Mouse (Mus musculus) brain, embryonic 14.5 days (tissue): Measurements from ENCODE around the gene 1700019D03Rik. TPM values are rescaled to one million over a fixed set of nuclear protein-coding genes. Genes with fewer than 3 reads are reported as not detected.

Experiments
- DNase-seq: peaks from one replicate; pipeline ENCODE4 v3.0.0-alpha.2; 2011; ENCODE audit warnings: low read depth
- CTCF ChIP-seq: fragments of 200-500 bp; IDR thresholded peaks from 2 replicates; pipeline ENCODE4 v1.5.1; 2012; ENCODE audit warnings: inconsistent platforms, mild to moderate bottlenecking, moderate library complexity, borderline replicate concordance; ENCODE audit not compliant: insufficient read depth, insufficient read length; ENCODE audit errors: extremely low read depth
- POLR2A ChIP-seq: fragments of 200-500 bp; IDR thresholded peaks from 2 replicates; pipeline ENCODE4 v1.6.1; 2012; ENCODE audit warnings: mild to moderate bottlenecking, inconsistent platforms, borderline replicate concordance; ENCODE audit not compliant: poor library complexity, insufficient read depth, insufficient read length, severe bottlenecking; ENCODE audit errors: extremely low read depth
- polyA plus RNA-seq: library from polyadenylated mRNA; depleted of rRNA; stranded (reverse); fragments of >200 nt; gene quantifications from 2 replicates; pipeline ENCODE4 v1.2.3, GENCODE M21; 2012

The 1700019D03Rik gene
- polyA plus RNA-seq, 1 experiment: 1.1 TPM

DNA sequence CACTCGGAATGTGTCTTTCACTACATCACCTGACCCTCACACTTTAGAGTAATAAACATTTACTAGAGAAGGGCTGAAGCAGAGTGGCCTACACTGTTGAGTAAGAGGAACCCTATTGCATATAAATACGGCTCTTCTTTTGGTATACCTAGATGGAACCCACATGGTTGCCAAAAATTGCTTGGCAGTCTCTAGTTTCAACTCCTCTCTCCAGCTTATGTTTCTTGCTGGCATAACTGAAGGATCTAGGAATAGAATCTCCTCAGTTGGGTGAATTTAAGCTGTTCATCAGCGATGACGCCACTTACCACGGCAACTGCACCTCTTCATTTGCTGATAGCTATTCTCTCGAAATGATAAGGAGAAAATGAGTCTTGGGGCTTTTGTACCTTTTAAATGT is 5.3 kb downstream of the 1700019D03Rik start:
- DNase-seq: no peak
- TF ChIP-seq POLR2A: no peak

DNA sequence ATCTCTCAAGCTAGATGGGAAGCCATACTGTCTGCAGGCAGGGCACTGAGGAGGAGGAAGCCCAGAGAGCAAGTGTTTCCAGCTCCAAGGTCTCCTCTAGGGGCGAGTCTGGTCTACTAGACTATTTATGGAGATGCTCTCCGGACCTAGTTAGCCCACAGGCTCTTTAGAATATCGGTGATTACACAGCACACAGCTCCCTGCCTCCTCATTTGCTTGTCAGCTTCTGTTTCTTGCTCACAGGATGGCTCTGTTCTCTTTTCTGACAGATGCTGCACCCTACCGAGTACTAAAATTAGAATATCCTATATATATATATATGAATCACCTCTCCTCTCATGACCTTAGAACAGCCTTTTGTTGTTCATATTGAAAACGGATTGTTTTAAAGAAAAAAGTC is 33.3 kb downstream of the 1700019D03Rik start:
- no peak for DNase-seq
- no peak for TF ChIP-seq POLR2A
- TF ChIP-seq CTCF: no peak

DNA sequence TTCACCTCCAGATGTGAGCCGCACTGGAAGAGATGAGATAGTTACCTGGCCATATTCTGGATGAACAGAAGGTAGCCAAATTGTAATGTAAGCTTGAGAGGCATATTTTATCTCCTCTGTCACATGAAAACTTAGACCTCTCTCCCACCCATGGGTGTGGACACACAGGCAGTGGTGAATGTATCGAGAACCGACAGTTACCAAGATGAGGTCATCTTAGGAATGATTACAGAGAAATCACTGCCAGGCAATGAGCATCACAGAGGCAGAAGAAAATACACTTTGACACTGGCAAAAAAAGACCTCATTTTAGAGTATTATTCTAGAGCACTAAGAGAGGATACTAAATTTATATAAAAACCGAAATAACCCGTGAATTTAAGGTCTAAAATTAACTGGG is 46.8 kb downstream of the 1700019D03Rik start:
- no peak for TF ChIP-seq POLR2A
- TF ChIP-seq CTCF: no peak
- no peak for DNase-seq

DNA sequence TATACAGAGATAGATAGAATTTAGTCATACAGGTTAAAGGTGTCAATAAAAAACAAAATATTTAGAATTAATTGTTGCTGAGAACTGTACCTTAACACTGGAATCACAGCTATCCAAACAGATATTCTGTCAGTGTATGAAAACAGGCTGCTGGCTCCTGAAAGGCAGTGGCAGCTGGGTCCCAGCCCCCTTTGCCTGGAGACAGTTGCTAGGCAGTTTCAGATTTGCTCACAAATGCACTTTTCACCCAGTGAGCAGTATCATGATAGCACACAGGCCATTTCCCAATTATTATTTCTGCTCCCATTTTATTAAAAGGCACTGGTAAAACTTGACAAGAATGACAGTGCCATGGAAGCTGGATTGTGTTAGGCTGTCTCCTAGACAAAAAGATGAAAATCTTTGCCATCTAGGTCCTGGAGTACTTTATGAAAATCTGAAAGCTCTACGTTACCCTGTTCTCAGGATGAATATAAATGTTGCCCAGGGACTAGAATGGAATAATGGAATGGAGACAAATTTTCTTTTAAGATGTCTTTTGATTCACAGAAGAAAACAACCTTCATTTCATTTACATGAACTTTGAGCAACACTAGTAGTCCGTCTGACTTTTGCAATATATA is 48.0 kb downstream of the 1700019D03Rik start:
- TF ChIP-seq POLR2A: no peak
- no peak for TF ChIP-seq CTCF
- peak; percentile 77 for DNase-seq

DNA sequence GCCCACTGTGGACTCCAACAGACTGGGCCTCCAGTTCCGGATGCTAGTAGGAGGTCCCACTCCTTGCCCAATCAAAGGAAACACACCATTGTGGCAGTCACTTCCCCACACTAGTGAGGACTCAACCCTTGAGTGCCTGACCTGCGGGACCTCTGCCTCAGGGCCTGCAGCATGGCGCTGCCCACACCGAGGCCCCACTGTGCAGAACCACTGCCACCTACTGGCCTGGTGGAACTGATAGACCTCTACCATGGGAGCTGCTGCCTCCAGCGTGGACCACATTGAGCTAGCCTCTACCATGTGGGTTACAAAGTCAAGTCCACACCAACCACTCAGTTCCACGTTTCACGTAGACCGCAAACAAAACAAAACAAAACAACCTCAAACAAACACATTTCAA is 55.4 kb downstream of the 1700019D03Rik start:
- TF ChIP-seq POLR2A (no peak), CTCF (no peak)
- DNase-seq: no peak

DNA sequence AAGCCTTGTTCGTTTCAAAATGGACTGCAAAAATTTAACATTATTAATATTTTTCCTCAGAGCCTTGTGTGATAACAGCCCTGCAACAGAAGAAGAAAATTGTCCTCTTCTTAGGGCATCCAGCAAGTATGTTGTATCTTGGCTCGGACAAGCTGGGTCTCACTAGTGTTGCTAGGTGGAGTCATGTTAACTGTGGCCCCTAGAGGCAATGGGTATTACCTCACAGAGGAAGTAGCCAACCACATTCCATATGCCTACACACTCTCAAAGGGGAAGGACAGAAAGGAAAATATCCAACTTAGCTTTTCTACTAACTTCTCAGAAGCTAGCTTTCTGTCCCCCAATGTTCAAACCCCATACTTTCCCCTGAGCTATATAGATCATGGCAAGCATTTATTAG is 56.9 kb downstream of the 1700019D03Rik start:
- no peak for DNase-seq
- no peak for TF ChIP-seq POLR2A
- no peak for TF ChIP-seq CTCF

DNA sequence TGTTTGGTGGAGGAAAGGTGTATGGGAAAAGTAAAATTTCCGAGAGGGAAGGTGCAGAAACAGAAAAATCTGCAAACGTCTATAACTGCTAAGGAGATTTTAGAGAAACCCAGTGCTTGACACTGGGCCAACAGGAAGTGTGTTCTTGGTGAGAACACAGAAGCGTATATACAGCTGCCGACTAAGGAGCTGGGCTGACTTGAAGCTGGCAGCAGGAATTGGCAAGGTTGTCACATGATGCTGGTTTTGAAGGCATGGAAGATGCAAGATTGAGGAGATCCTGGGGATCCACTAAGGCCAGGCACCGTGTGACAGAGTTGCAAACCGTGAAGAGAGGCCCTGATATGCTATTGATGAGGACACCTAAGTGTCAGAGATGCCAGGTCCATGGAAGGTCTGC is 59.8 kb downstream of the 1700019D03Rik start:
- TF ChIP-seq POLR2A: no peak
- DNase-seq: no peak

DNA sequence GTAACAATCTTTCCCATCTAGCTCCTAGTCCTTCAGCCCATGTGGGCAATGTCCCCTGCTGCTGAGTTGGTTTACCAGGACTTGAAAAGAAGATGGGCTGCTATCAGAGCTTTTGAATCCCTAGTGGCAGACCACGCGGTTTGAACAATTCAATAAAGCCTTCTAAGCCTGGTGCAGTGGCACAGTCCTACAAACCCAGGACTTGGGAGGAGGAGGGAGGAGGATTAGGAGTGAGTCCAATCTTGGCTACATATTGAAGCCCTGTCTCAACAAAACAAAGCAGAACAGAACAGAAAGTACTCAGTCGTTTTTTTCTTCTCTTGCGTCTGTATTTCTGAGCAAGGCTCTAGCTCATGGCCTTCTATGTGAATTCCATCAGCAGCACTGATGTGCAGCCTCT is 63.2 kb downstream of the 1700019D03Rik start:
- TF ChIP-seq CTCF (no peak), POLR2A (no peak)
- peak; percentile 11 for DNase-seq

DNA sequence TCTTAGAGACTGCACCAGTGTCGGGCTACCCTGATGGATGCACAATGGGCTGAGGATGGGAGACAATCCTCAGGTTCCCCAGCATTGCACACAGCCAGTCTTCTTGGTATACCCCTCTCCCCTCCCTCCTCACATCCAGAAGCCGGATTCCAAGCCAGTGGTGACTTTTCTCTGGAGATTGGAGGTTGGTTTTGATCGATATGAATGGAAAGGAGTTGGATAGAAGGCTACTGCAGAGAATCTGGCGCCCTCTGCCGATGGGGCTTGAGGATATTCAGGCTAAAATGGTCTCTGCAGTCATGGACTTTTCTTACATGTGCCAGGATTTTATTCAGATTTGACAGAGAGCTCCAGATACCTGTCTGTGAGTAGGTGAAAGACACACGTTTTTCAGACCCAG is 64.9 kb downstream of the 1700019D03Rik start:
- TF ChIP-seq POLR2A (no peak), CTCF (peak; percentile 46; the same call in 1 of the 2 replicates)
- DNase-seq: peak; percentile 31

DNA sequence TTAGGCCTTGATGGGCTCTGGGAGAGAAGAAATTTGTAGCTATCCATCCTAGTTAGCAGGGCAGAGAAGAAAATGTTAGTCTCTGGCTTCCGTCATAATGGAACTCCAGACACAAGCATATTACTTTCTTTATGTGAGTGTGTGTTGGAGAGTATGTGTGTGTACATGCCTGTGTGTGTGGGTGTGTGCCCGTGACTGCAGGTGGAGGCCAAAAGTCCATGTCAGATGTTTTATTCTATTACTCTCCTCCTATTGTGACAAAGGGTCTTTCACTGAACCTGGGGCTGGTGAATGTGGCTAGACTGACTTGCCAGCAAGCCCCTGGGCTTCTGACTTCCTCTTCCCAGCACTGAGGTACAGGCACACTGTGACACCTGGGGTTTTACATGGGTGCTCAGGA is 65.5 kb downstream of the 1700019D03Rik start:
- DNase-seq: no peak
- TF ChIP-seq CTCF (no peak), POLR2A (no peak)

DNA sequence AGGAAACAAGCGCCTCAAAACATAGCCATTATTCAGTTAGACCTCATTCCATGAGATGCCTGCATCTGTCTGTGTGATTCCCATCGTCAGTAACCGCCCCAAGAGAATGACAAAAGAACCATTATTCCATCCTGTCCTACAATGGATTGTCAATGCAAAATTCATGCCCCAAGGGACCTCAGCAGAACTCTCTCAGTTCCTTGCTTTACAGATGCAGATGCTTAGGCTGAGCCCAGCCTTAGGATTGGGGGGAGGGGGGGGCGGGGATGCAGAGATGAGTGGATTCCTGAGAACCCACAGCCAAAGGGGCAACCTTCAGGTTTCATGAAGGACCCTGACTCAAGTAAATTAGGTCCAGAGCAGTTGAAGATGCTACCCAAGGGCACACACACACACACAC is 66.4 kb downstream of the 1700019D03Rik start:
- DNase-seq: peak; percentile 26
- no peak for TF ChIP-seq POLR2A
- TF ChIP-seq CTCF: no peak

DNA sequence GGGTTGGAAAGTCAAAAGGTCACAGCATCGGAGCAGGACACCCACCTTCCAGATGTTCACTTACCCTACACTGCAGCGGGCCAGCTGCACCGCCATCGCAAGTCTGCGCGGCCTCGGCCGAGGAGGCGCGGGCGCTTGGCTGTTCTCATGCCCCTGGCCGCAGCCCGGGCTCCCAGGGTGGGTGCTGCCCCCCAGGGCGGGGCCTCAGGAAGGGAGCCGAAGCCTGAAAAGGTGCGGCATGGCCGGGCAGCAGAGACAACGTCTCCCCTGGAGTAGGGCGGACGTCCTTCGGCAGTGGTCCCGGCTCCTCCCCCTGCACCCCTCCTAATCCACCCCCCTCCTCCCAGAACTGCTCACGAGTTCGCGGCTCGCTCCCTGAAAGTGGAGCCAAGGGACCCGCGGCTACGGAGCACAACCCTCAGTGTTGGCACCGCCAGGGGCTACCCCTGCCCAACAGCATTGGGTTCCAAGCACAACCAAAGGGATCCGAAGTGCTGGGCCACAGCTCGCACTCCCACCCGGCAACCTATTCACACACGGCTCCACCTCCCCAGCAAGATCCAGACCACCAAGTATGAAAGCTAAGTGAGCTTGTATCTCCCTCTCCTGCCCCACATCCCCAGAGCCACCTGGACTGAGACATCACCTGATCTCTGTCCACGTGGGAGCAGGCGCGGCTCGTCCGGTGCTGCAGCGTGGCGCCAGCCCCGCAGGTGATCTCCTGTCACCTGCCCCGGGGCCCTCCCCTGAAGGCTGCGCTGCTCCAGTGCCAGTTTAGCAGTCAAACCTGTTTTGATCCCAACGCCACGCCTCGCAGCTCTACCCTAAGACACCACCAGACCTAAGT is 67.2 kb downstream of the 1700019D03Rik start:
- DNase-seq: peak; percentile 36
- no peak for TF ChIP-seq CTCF
- TF ChIP-seq POLR2A: no peak
